Mouse (Mus musculus) CH12.LX (cell line): ENCODE results near the gene Rnf181.

Source experiments
- CTCF ChIP-seq, 2 experiments: IDR thresholded peaks in 1 of 2; conservative IDR thresholded peaks in 1 of 2; 2 replicates each; pipeline ENCODE4 v1.5.1; 2011 to 2012; ENCODE audit warnings: low read depth in 2 of 2, low read length in 2 of 2, improper control_type of control experiment in 1 of 2, inconsistent platforms in 1 of 2, mild to moderate bottlenecking in 1 of 2, moderate library complexity in 1 of 2
- EP300 ChIP-seq: IDR thresholded peaks from 2 replicates; pipeline ENCODE4 v1.6.1; 2011; ENCODE audit warnings: low read length, improper control_type of control experiment
- HCFC1 ChIP-seq: IDR thresholded peaks from 2 replicates; pipeline ENCODE4 v1.6.1; 2012; ENCODE audit warnings: low read depth, mild to moderate bottlenecking, inconsistent platforms, low read length, improper control_type of control experiment
- JUND ChIP-seq: conservative IDR thresholded peaks from 2 replicates; pipeline ENCODE4 v1.6.1; 2011; ENCODE audit warnings: low read depth, low read length, improper control_type of control experiment
- MAFK ChIP-seq: IDR thresholded peaks from 2 replicates; pipeline ENCODE4 v1.6.1; 2011; ENCODE audit warnings: low read length, improper control_type of control experiment; ENCODE audit not compliant: insufficient replicate concordance
- POLR2A ChIP-seq: IDR thresholded peaks from 2 replicates; pipeline ENCODE4 v1.6.1; 2011; ENCODE audit warnings: low read depth, mild to moderate bottlenecking, improper control_type of control experiment, low read length
- USF2 ChIP-seq: conservative IDR thresholded peaks from 2 replicates; pipeline ENCODE4 v1.6.1; 2011; ENCODE audit warnings: low read depth, low read length, improper control_type of control experiment
- ZNF384 ChIP-seq: IDR thresholded peaks from 2 replicates; pipeline ENCODE4 v1.6.1; 2012; ENCODE audit warnings: low read depth, low read length, improper control_type of control experiment, inconsistent platforms

DNA sequence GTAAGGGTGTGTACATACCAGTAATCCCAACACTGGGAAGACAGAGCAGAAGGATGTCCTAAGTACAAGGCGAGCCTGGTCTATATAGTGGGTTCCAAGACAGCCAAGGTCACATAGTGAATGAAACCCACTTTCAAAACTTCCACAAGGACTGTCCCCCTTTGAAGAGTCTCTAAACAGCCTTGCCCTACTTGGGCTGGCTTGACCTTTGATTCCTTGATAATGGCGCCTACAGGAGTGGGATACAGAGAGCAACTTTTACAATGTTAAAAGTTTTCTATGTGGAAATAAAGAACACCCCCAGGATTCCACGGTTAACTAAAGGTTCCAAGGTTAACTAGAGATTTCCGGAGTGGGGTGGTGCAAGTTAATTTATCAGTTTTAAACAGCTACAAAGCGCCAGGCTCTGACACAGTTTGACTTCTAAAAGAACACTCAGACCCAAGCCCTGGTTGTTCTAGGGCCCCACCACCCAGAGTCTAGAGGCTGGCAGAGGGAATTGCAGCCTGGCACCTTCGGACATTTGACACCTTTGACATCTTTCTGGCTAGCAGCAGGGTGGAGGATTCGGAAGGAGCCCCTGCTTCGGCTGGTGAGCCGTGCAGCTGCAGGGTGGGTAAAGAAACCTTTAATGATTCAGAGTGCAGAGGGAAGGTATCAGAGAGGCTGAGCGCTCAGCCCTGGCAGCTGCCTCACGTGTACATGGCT, 6.7 kb downstream of the Rnf181 start:
- TF ChIP-seq ZNF384 (no peak), EP300 (no peak), HCFC1 (no peak), POLR2A (no peak), MAFK (no peak), USF2 (no peak), JUND (no peak), CTCF (conservative IDR thresholded peaks at IDR 0.05 in 1 of 2, IDR thresholded peaks at IDR 0.05 in 1 of 2; ENCODE audit: low read depth in 2 of 2, low read length in 2 of 2) (no peak)
